Mouse (Mus musculus) small intestine, adult 2 months (tissue): ENCODE measurements at regions not wholly inside any gene's neighbourhood (a gene's known extent, or its start where the extent isn't known, plus 50 kb on each side); places are given as distances from the start of the nearest gene placed in this dataset.

ENCODE experiments used
- CTCF ChIP-seq: fragments of 200-500 bp; IDR thresholded peaks from 2 replicates; pipeline ENCODE4 v1.5.1; 2012; ENCODE audit warnings: low read depth, mild to moderate bottlenecking, control low read depth, inconsistent platforms, low read length, moderate library complexity, mixed read lengths; ENCODE audit not compliant: insufficient replicate concordance, insufficient read length; ENCODE audit errors: extremely low read depth
- POLR2A ChIP-seq: fragments of 200-500 bp; IDR thresholded peaks from 2 replicates; pipeline ENCODE4 v1.6.1; 2012; ENCODE audit warnings: low read depth, mild to moderate bottlenecking, control low read depth, inconsistent platforms, low read length, moderate library complexity

- TF ChIP-seq CTCF, result no peak
- no peak for TF ChIP-seq POLR2A
These were observed 71.0 kb upstream of the Dlg1 start for GRCm38 (mm10) chr16:31592014-31592871.
